Mouse (Mus musculus) lung, postnatal 36 days (tissue): ENCODE measurements at regions not wholly inside any gene's neighbourhood (a gene's known extent, or its start where the extent isn't known, plus 50 kb on each side); places are given as distances from the start of the nearest gene placed in this dataset.

Source experiments
- DNase-seq: peaks from one replicate; pipeline ENCODE4 v3.0.0; 2022; ENCODE audit warnings: mixed read lengths

DNA sequence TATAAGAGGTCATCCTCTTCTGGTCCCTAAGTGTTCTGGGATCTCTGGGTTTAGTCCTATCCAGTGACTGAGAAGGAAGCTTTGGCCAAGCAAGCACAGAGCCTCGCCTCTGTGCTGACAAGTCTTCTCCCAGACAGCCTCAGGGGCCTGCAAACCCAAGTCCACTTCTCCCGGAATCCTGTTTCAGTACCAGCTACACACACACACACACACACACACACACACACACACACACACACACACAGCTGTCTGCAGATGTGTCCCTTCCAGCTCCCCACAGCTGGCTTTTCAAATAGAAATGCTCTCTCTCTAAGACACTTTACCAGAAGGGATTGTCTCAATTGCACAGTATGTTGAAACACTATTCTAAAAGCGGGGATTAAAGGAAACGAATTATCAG, 296.7 kb downstream of the Sorl1 start:
- DNase-seq, result peak; percentile 14

DNA sequence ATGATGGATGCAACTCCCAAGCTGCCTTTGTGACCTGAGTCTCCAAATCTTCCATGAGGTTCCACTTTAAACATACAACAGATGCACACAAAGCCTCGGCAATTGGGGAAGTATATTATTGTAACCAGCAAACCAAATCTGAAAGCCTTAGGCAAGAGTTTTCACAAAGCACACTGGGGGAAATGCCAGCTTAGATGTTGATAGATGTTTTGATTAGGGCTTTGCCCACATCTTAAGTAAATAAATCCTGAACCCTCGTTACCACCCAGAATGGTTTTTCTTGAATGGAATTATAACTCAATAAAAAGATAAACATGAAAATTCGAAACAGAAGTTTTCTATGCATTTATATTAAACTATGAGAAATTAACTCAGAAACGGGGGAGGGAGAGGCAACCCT, 302.7 kb downstream of the Sorl1 start:
- DNase-seq, result no peak

- DNase-seq, result no peak
Measured at GRCm38 (mm10) chr9:41817740-41818461, 306.2 kb downstream of the Sorl1 start.

GRCm38 (mm10) chr9:41815921-41816320, 308.2 kb downstream of the Sorl1 start:
- DNase-seq, result no peak

DNA sequence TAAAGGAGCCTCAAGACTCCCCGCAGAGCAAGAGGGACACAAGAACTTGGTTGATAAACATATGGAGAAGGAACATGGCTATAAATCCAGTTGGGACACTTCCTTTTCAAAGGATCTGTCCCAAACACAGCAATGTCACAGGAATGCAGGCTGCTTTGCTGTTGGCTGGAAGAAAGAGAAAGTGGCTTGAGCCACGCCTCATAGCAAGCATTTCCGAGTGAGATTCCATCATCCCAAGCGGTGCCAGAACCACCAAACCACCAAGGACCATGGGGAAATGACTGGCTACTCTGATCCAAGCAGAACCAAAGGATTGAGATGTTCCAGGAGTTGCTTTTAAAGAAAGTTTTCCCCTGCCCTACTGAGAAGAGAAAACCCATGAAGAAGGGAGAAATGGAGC, 314.8 kb downstream of the Sorl1 start:
- DNase-seq, result peak; percentile 13

GRCm38 (mm10) chr9:41808791-41809190, 315.3 kb downstream of the Sorl1 start:
- DNase-seq, result no peak

DNA sequence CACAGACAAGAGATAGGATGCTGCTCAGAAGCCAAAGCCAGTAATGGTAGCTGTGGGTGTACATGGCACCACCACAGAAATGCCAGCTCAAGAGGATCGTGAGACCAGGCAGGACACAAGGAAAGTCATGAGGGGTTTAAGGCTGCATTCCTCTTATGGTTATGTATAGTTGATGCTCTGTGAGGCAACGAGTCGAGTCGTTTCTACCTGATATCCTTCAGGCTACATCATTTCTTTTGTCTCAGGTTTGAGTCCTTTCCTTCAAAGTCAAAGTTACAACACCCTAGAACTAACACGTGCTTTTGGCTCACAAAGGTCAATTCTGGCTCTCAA, 317.8 kb downstream of the Sorl1 start:
- no peak for DNase-seq

- DNase-seq, result peak; percentile 22
Measured at GRCm38 (mm10) chr9:41805491-41806288, 318.4 kb downstream of the Sorl1 start.

GRCm38 (mm10) chr9:41804711-41805331, 319.3 kb downstream of the Sorl1 start:
- no peak for DNase-seq

GRCm38 (mm10) chr9:41803680-41804460, 320.2 kb downstream of the Sorl1 start:
- DNase-seq, result no peak

- DNase-seq, result no peak
Measured at GRCm38 (mm10) chr9:41801376-41801775, 322.7 kb downstream of the Sorl1 start.

DNA sequence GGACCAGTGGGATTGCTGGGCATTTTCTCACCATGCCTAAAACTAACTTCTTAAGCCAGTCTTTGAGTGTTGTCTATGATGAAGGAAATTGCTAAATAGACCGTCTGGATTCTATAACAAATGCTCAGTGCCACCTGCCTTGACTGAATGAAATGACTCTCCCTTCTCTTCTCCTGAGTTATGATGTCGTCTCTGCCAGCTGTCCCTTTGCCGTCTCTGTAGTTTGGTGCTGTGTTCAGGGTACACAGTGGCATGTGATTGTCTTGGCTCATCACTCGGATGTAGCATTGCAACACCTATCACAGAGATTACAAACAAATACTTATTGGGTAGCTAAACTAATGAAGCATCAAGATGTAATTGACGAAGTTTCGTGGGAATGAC, 331.3 kb downstream of the Sorl1 start:
- no peak for DNase-seq

DNA sequence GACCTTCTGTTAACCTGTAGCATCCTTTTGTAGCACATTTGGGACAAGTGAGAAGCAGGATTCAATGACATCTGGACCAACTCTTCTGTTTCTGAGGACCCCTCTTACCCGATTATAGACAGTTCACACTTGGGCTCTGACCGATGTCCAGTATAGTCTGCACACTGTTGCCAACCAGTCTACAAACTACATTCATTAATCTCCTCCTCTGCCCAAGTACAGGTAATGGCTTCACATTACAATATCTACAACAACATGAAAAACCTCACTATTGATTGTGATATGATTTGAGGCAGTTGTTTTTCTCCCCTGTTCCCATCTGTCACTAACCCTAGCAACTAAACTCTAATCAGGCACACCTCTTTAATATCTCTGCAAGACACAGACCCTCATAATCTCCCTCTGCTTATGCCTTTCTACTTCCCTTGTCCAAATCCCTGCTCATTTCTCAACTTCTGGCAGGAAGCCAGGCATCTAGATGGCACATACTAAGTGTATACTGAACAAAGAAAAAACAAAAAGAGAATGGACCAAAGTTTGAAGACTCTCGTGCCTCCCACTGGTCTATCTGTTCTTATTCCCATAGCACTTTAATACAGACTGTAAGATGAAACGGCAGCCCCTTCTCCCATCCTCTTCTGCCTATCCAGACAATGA, 331.8 kb downstream of the Sorl1 start:
- peak; percentile 6 for DNase-seq

DNA sequence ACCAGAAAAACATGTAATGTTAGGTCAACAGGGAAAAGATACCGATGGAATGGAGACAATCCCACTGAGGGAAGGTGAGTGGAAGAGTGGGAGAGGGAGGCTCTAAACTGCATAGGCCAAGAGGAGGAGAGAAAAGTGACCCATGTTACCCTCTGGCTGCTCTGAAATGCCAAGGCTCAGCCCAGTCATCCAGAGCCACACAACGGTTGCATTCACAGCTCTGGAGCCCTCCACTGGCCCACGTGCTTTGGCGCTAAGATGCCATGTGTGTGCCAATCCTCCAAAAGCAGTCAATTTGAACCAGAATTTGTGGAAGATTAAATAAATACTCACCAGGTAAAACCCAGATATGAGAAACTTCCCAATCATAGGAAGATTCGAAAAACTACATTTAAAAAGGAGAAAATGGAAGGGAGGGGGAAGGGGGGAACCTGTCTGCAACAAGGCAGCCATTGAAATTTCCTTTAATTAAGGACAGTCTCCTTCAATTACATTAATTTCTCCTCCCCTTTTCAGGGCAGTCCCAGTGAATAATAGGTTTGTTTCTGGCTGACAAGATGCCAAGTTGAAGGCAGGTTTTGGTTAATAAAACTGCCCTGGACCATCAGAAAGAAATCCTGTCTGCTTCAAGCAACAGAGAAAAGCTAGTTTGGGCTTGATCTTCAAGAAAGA, 332.5 kb downstream of the Sorl1 start:
- DNase-seq, result no peak

- DNase-seq, result no peak
Measured at GRCm38 (mm10) chr9:41785131-41785530, 339.0 kb downstream of the Sorl1 start.

- DNase-seq, result no peak
Measured at GRCm38 (mm10) chr9:41772281-41772902, 351.7 kb downstream of the Sorl1 start.

DNA sequence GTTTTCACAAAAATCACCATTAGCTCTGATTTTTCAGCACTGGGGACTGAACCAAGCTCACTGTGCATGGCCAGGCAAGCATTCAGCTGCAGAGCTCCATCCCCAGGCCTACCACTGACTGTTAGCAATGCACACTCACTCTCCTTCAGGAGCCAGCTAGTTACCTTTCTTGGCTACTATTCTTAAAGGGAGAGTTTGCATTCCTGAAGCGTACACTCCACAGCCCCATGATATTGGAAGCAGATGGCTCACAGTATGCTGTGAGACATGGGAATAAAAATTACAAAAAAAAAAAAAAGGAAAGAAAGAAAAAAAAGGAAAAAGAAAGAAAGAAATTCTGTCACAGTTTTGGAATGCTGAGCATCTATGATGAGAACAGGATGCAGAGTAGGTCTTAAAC, 352.8 kb downstream of the Sorl1 start:
- no peak for DNase-seq

DNA sequence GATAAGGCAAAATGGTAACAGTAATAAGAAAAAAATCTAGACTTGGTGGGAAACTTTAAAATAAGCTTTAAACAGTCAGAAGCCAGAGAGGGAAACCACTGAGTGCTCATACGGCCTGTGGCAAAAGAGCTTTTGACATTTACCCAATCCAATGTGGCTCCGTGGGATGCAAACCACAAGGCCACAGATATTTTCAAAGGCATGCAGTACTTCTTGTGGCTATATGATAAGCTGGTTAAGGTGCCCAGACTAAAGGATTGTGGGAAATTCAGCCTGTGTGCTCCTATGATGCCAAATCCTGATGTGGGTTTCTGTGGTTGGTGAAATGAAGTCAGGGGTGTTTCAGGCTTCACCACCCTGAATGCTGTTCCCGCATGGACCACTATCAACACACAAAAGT, 355.8 kb downstream of the Sorl1 start:
- no peak for DNase-seq

DNA sequence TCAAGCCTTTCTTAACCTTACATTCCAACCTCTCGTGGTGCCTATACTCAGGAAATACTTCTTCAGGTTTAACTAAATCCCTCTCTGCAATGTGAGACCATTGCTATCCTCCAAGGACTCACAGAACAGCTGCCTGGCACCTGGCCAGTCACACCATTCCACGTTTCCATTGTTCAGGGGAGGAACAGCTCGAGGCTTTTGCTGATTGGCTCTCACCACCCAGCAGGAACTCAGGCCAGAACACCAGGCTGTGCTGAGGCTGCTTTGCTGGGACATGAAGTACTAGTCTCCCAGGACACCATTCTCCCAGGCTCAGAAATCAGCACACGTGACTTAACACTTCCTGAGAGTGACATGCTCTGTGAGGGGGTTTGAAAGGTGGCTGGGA, 357.6 kb downstream of the Sorl1 start:
- peak; percentile 59 for DNase-seq

DNA sequence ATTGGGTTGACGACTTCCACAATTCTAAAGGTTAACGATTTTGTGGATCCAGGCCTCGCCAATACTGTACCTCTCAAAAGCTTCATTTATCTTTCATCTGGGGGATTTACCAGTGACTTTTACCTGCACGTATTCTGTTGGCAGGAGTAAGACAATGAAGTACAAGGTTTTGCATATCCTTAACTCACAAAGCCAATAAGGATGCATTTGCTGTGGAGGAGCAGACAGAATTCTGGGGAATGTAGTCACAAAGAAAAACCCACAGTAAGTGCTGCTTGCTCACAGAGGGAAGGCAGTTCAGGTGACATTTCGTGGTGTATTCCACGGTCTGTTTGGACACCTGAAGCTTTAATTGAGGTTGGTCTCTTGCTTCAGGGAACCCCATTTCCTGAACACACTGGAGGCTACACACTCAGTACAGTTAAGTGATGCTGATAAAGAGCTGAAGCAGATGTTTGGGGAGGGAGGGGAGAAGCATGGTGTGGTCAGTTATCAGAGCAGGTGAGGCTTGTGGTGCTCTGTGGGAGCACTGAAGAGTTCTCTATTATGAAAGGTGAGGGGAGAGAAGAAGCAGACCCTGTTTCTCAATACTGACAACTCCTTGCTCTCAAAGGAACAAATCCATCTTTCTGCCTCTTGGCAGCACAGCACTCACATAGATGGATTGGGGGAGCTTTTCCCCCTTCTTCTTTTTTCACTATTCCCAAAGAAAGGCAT, 358.1 kb downstream of the Sorl1 start:
- peak; percentile 2 for DNase-seq

DNA sequence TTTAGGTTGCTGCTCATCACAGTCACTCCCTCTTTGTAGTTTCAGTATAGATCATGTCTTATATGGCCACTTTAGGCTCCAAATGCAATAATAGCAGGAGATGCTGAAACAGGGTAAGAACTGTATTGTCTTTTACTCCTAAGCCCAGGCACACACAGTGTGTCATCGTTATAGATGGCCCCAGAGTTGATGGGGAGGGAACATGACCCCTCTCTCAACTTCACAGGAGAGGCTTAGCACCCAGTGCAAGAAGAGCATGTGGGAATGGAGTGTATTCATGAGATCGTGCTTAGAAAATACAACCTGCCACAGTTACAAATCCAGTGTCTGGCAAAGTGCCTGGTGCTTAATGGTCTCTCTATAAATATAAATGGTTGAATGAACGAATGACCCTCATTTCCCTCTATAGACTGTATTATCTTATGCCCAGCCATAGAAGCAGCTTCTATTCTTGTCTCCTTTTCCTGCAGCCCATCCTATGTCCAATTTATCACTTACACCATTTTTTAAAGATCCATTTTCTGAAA, 363.0 kb downstream of the Sorl1 start:
- no peak for DNase-seq
